ENCODE assay signal across 19 mouse cellular contexts in the genomic region with DNA sequence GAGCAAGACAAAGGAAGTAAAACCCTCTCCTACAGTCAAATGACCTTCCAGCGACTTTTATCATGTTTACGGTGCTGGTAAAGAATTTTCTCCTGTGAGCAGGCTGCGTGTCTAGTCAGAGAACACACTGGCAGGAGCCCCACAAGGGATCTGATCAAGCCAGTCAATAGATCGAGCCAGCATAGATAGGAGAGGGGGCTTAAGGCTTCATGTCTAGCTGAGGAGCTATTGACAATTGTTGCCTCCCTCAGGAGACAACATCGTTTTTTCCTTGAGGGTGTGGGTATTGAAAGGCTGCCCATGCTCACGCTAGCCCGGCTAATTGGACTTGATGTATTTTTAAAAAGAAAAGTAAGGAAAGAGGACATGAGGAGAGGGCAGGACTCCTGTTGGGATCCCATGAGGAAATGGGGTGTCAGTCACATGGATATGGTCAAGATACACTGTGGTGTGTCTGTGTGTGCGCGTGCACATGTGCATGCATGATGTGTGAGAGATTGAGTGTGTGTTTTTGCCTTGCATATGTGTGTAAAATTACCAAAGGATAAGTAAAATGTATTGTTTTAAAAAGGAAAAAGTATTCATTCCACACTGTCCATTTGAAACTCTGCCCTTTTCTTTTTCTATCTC. TPM values are rescaled to one million over a fixed set of nuclear protein-coding genes. Genes with fewer than 3 reads are reported as not detected.
DNase-seq lines count a peak whose midpoint lies in the region; ATAC-seq and TF ChIP-seq lines count a peak whose summit lies in the region.
"Had no signal": no experiment of that assay in that cellular context is flagged by ENCODE, and none has a peak within 500 bp of the region (broad histone marks: within the 10 kb centered on the region; RNA-seq: fewer than 3 reads in every experiment).

No protein-coding gene starts in this region.

- no peaks in the 10 kb centered on the region for H3K4me1 ChIP-seq in hindbrain, embryonic 11.5 days (replicated peaks; ENCODE audit: control insufficient read depth, insufficient read depth, low read length)
- no peaks in the 10 kb centered on the region for H3K4me1 ChIP-seq in hindbrain, postnatal 0 days (ENCODE audit: insufficient read depth, low read length)
- no peaks in the 10 kb centered on the region for H3K4me1 ChIP-seq in forebrain, embryonic 14.5 days (ENCODE audit: control insufficient read depth, insufficient read depth, low read length)
- H3K4me1 ChIP-seq in forebrain, embryonic 16.5 days (replicated peaks; ENCODE audit: control insufficient read depth, insufficient read depth, low read length): no peaks in the 10 kb centered on the region
- H3K4me1 ChIP-seq in midbrain, embryonic 14.5 days (ENCODE audit: control insufficient read depth, insufficient read depth, low read length): peaks cover 3% of the 10 kb centered on the region; the same call in 1 of the 2 replicates
- H3K4me1 ChIP-seq in kidney, embryonic 15.5 days: peaks cover 6% of the 10 kb centered on the region; the same call in 1 of the 2 replicates
- H3K4me1 ChIP-seq: liver, embryonic 13.5 days had no signal

- ATAC-seq in hindbrain, embryonic 11.5 days (ENCODE audit: low FRiP score): 0 out of 2 replicates have a peak, but pooled peaks have one; percentile 41
- ATAC-seq in hindbrain, postnatal 0 days: no peak
- ATAC-seq in forebrain, embryonic 14.5 days: 0 out of 2 replicates have a peak, but pooled peaks have one; percentile 60
- 0 out of 2 replicates have a peak, but pooled peaks have one; percentile 38 for ATAC-seq in forebrain, embryonic 16.5 days
- 0 out of 2 replicates have a peak, but pooled peaks have one; percentile 55 for ATAC-seq in midbrain, embryonic 14.5 days (ENCODE audit: low FRiP score, low TSS enrichment)
- no peak for ATAC-seq in kidney, embryonic 15.5 days (replicated peaks; ENCODE audit: low FRiP score)

- H3K4me3 ChIP-seq in hindbrain, embryonic 11.5 days (ENCODE audit: low read depth, low read length): no peak overlapping the region
- H3K4me3 ChIP-seq in hindbrain, postnatal 0 days (ENCODE audit: low read length): no peak overlapping the region
- no peak overlapping the region for H3K4me3 ChIP-seq in forebrain, embryonic 14.5 days (ENCODE audit: low read depth, low read length)
- no peak overlapping the region for H3K4me3 ChIP-seq in forebrain, embryonic 16.5 days (replicated peaks; ENCODE audit: low read length)
- no peak overlapping the region for H3K4me3 ChIP-seq in midbrain, embryonic 14.5 days (replicated peaks; ENCODE audit: low read depth, low read length)
- H3K4me3 ChIP-seq in kidney, embryonic 15.5 days (replicated peaks): no peak overlapping the region
- H3K4me3 ChIP-seq: liver, embryonic 13.5 days; neural tube, embryonic 13.5 days had no signal

- 68% methylated on average over 9 of the region's 9 CpGs for WGBS in hindbrain, embryonic 11.5 days
- 57% methylated on average over 9 of the region's 9 CpGs for WGBS in hindbrain, postnatal 0 days
- 58% methylated on average over 9 of the region's 9 CpGs for WGBS in forebrain, embryonic 14.5 days
- WGBS in forebrain, embryonic 16.5 days: 60% methylated on average over 9 of the region's 9 CpGs
- 50% methylated on average over 9 of the region's 9 CpGs for WGBS in midbrain, embryonic 14.5 days
- 63% methylated on average over 9 of the region's 9 CpGs for WGBS in kidney, embryonic 15.5 days

- H3K9ac ChIP-seq in hindbrain, embryonic 11.5 days (ENCODE audit: low read depth, low read length): no peak overlapping the region
- no peak overlapping the region for H3K9ac ChIP-seq in hindbrain, postnatal 0 days (replicated peaks; ENCODE audit: low read length)
- H3K9ac ChIP-seq in forebrain, embryonic 14.5 days (ENCODE audit: low read length): no peak overlapping the region
- no peak overlapping the region for H3K9ac ChIP-seq in forebrain, embryonic 16.5 days (replicated peaks; ENCODE audit: low read depth, low read length)
- H3K9ac ChIP-seq in midbrain, embryonic 14.5 days (replicated peaks; ENCODE audit: low read length): no peak overlapping the region
- H3K9ac ChIP-seq in kidney, embryonic 15.5 days: no peak overlapping the region
- H3K9ac ChIP-seq: liver, embryonic 13.5 days; lung, embryonic 14.5 days; neural tube, embryonic 13.5 days had no signal

- H3K36me3 ChIP-seq in hindbrain, embryonic 11.5 days (ENCODE audit: control insufficient read depth, insufficient read depth, low read length): no peaks in the 10 kb centered on the region
- H3K36me3 ChIP-seq in hindbrain, postnatal 0 days (ENCODE audit: insufficient read depth, low read length): no peaks in the 10 kb centered on the region
- no peaks in the 10 kb centered on the region for H3K36me3 ChIP-seq in forebrain, embryonic 14.5 days (ENCODE audit: control insufficient read depth, insufficient read depth, low read length)
- no peaks in the 10 kb centered on the region for H3K36me3 ChIP-seq in forebrain, embryonic 16.5 days (ENCODE audit: control insufficient read depth, insufficient read depth)
- H3K36me3 ChIP-seq in midbrain, embryonic 14.5 days (ENCODE audit: control insufficient read depth, insufficient read depth, low read length): no peaks in the 10 kb centered on the region
- no peaks in the 10 kb centered on the region for H3K36me3 ChIP-seq in kidney, embryonic 15.5 days
- H3K36me3 ChIP-seq: liver, embryonic 13.5 days; neural tube, embryonic 13.5 days had no signal

- no peak overlapping the region for H3K4me2 ChIP-seq in hindbrain, embryonic 11.5 days (replicated peaks; ENCODE audit: low read depth, low read length)
- H3K4me2 ChIP-seq in hindbrain, postnatal 0 days (ENCODE audit: low read depth, low read length): no peak overlapping the region
- H3K4me2 ChIP-seq in forebrain, embryonic 14.5 days (ENCODE audit: low read length): no peak overlapping the region
- no peak overlapping the region for H3K4me2 ChIP-seq in forebrain, embryonic 16.5 days (ENCODE audit: low read length)
- no peak overlapping the region for H3K4me2 ChIP-seq in midbrain, embryonic 14.5 days (ENCODE audit: low read length)
- H3K4me2 ChIP-seq in kidney, embryonic 15.5 days: no peak overlapping the region
- H3K4me2 ChIP-seq: liver, embryonic 13.5 days; lung, embryonic 14.5 days; neural tube, embryonic 13.5 days had no signal

- H3K9me3 ChIP-seq in hindbrain, embryonic 11.5 days (ENCODE audit: control insufficient read depth, low read length): no peaks in the 10 kb centered on the region
- H3K9me3 ChIP-seq in hindbrain, postnatal 0 days (ENCODE audit: low read length): no peaks in the 10 kb centered on the region
- H3K9me3 ChIP-seq in forebrain, embryonic 14.5 days (replicated peaks; ENCODE audit: control insufficient read depth, low read length): no peaks in the 10 kb centered on the region
- no peaks in the 10 kb centered on the region for H3K9me3 ChIP-seq in forebrain, embryonic 16.5 days (ENCODE audit: control insufficient read depth, low read length)
- H3K9me3 ChIP-seq in midbrain, embryonic 14.5 days (ENCODE audit: control insufficient read depth, low read length): no peaks in the 10 kb centered on the region
- no peaks in the 10 kb centered on the region for H3K9me3 ChIP-seq in kidney, embryonic 15.5 days (replicated peaks)
- H3K9me3 ChIP-seq: liver, embryonic 13.5 days; neural tube, embryonic 13.5 days had no signal

- no peak overlapping the region for H3K27ac ChIP-seq in hindbrain, embryonic 11.5 days (ENCODE audit: low read depth, low read length)
- H3K27ac ChIP-seq in hindbrain, postnatal 0 days: no peak overlapping the region
- no peak overlapping the region for H3K27ac ChIP-seq in forebrain, embryonic 14.5 days (ENCODE audit: low read depth, low read length)
- no peak overlapping the region for H3K27ac ChIP-seq in forebrain, embryonic 16.5 days (ENCODE audit: low read length)
- H3K27ac ChIP-seq in midbrain, embryonic 14.5 days (replicated peaks; ENCODE audit: low read depth, low read length): no peak overlapping the region
- no peak overlapping the region for H3K27ac ChIP-seq in kidney, embryonic 15.5 days
- H3K27ac ChIP-seq: liver, embryonic 13.5 days; neural tube, embryonic 13.5 days had no signal

- no peak for DNase-seq in hindbrain, embryonic 11.5 days (ENCODE audit: low spot score)
- no peak for DNase-seq in hindbrain, postnatal 0 days (ENCODE audit: low spot score)
- DNase-seq in forebrain, embryonic 14.5 days (ENCODE audit: low spot score): no peak
- no peak for DNase-seq in midbrain, embryonic 14.5 days
- DNase-seq in left cerebral cortex, postnatal 25 days (ENCODE audit: low spot score in 2 of 2): no peak

- intact Hi-C loops in left cerebral cortex, postnatal 25 days (cut with DNase I): loop anchor here (5.0 kb wide), 1 partner anchor 52 kb away; a partner anchor contains a TSS

- no peak for TF ChIP-seq CTCF in hindbrain, postnatal 0 days (IDR thresholded peaks at IDR 0.05; ENCODE audit: low read depth)

- H3K27me3 ChIP-seq in hindbrain, embryonic 11.5 days (ENCODE audit: control insufficient read depth, insufficient read depth, low read length): no peaks in the 10 kb centered on the region
- H3K27me3 ChIP-seq in hindbrain, postnatal 0 days (ENCODE audit: insufficient read depth, low read length): no peaks in the 10 kb centered on the region
- no peaks in the 10 kb centered on the region for H3K27me3 ChIP-seq in forebrain, embryonic 14.5 days (replicated peaks; ENCODE audit: control insufficient read depth, insufficient read depth, low read length)
- H3K27me3 ChIP-seq in forebrain, embryonic 16.5 days (replicated peaks; ENCODE audit: control insufficient read depth, insufficient read depth, low read length): no peaks in the 10 kb centered on the region
- no peaks in the 10 kb centered on the region for H3K27me3 ChIP-seq in midbrain, embryonic 14.5 days (ENCODE audit: control insufficient read depth, insufficient read depth, low read length)
- no peaks in the 10 kb centered on the region for H3K27me3 ChIP-seq in kidney, embryonic 15.5 days
- H3K27me3 ChIP-seq: liver, embryonic 13.5 days; neural tube, embryonic 13.5 days had no signal

RNA-seq across cellular contexts. Expression of a gene that starts 13.2 kb away (rescaled TPM):
- 0.12 TPM in 1 of 2 replicates, not detected in the other for polyA plus RNA-seq in hindbrain, embryonic 11.5 days (2014; fragmentation: Nextera tagmentation; extraction: Ambion mirVana)
- not detected in 2 replicates for total RNA-seq in hindbrain, postnatal 0 days (2014; rRNA removed)
- 0.03 TPM in 1 of 2 replicates, not detected in the other for polyA plus RNA-seq in hindbrain, postnatal 0 days (2015; fragmentation: Nextera tagmentation; extraction: Ambion mirVana)
- polyA plus RNA-seq in forebrain, embryonic 14.5 days (2014; fragmentation: Nextera tagmentation; extraction: Ambion mirVana): 0.05 TPM in 1 of 2 replicates, not detected in the other
- not detected in 2 replicates for polyA plus RNA-seq in forebrain, embryonic 16.5 days (2015; fragmentation: Nextera tagmentation; extraction: Ambion mirVana)
- polyA plus RNA-seq in midbrain, embryonic 14.5 days (2014; fragmentation: Nextera tagmentation; extraction: Ambion mirVana): 0.08 TPM in 1 of 2 replicates, not detected in the other
- not detected in 2 replicates for polyA plus RNA-seq in kidney, embryonic 15.5 days (2015; fragmentation: Nextera tagmentation; extraction: Ambion mirVana)
- total RNA-seq in left cerebral cortex, postnatal 25 days (2021): under 1 TPM; 0.07 to 0.09 TPM
- total RNA-seq: adrenal gland, adult 8-10 months; gastrocnemius, postnatal 36 days; heart, postnatal 10 days had no signal
- polyA plus RNA-seq: liver, embryonic 13.5 days; lung, embryonic 14.5 days; neural tube, embryonic 13.5 days had no signal

RNA-seq across cellular contexts. Expression of a gene that starts 51.2 kb away (rescaled TPM):
- 24.0 and 26.6 TPM in 2 replicates for polyA plus RNA-seq in hindbrain, embryonic 11.5 days (2014; fragmentation: Nextera tagmentation; extraction: Ambion mirVana)
- total RNA-seq in hindbrain, postnatal 0 days (2014; rRNA removed): 5.4 and 8.1 TPM in 2 replicates
- polyA plus RNA-seq in hindbrain, postnatal 0 days (2015; fragmentation: Nextera tagmentation; extraction: Ambion mirVana): 11.1 and 13.1 TPM in 2 replicates
- polyA plus RNA-seq in forebrain, embryonic 14.5 days (2014; fragmentation: Nextera tagmentation; extraction: Ambion mirVana): 13.7 and 14.2 TPM in 2 replicates
- 12.5 and 14.7 TPM in 2 replicates for polyA plus RNA-seq in forebrain, embryonic 16.5 days (2015; fragmentation: Nextera tagmentation; extraction: Ambion mirVana)
- 10.6 and 12.3 TPM in 2 replicates for polyA plus RNA-seq in midbrain, embryonic 14.5 days (2014; fragmentation: Nextera tagmentation; extraction: Ambion mirVana)
- polyA plus RNA-seq in kidney, embryonic 15.5 days (2015; fragmentation: Nextera tagmentation; extraction: Ambion mirVana): 36.9 and 39.4 TPM in 2 replicates
- total RNA-seq in left cerebral cortex, postnatal 25 days (2021): 10 to 100 TPM; 12.7 to 13.2 TPM

RNA-seq across cellular contexts. Expression of a gene that starts 56.6 kb away (rescaled TPM):
- not detected in 2 replicates for polyA plus RNA-seq in hindbrain, embryonic 11.5 days (2014; fragmentation: Nextera tagmentation; extraction: Ambion mirVana)
- total RNA-seq in hindbrain, postnatal 0 days (2014; rRNA removed): not detected in 2 replicates
- not detected in 2 replicates for polyA plus RNA-seq in hindbrain, postnatal 0 days (2015; fragmentation: Nextera tagmentation; extraction: Ambion mirVana)
- not detected in 2 replicates for polyA plus RNA-seq in forebrain, embryonic 14.5 days (2014; fragmentation: Nextera tagmentation; extraction: Ambion mirVana)
- not detected in 2 replicates for polyA plus RNA-seq in forebrain, embryonic 16.5 days (2015; fragmentation: Nextera tagmentation; extraction: Ambion mirVana)
- not detected in 2 replicates for polyA plus RNA-seq in midbrain, embryonic 14.5 days (2014; fragmentation: Nextera tagmentation; extraction: Ambion mirVana)
- polyA plus RNA-seq in kidney, embryonic 15.5 days (2015; fragmentation: Nextera tagmentation; extraction: Ambion mirVana): not detected in 2 replicates
- not detected for total RNA-seq in left cerebral cortex, postnatal 25 days (2021)
- total RNA-seq: adrenal gland, adult 8-10 months; gastrocnemius, postnatal 36 days; heart, adult 8-10 months; heart, postnatal 10 days; left cerebral cortex, adult 8-10 months had no signal
- polyA plus RNA-seq: cortical plate, adult 2 months; embryonic facial prominence, embryonic 14.5 days; intestine, embryonic 14.5 days; limb, embryonic 11.5 days; liver, embryonic 13.5 days; lung, embryonic 14.5 days; neural tube, embryonic 13.5 days had no signal

Comparison
In these comparisons a context has a peak if more than half of its experiments do, and no peak if none do; other contexts are left out.
1. ATAC-seq: peak in hindbrain, embryonic 11.5 days (single experiment), forebrain, embryonic 14.5 days (single experiment), forebrain, embryonic 16.5 days (single experiment) and midbrain, embryonic 14.5 days (single experiment); none in hindbrain, postnatal 0 days (single experiment) and kidney, embryonic 15.5 days (single experiment).